Comparison of ENCODE assay signal across 9 mouse cellular contexts in the genomic region with DNA sequence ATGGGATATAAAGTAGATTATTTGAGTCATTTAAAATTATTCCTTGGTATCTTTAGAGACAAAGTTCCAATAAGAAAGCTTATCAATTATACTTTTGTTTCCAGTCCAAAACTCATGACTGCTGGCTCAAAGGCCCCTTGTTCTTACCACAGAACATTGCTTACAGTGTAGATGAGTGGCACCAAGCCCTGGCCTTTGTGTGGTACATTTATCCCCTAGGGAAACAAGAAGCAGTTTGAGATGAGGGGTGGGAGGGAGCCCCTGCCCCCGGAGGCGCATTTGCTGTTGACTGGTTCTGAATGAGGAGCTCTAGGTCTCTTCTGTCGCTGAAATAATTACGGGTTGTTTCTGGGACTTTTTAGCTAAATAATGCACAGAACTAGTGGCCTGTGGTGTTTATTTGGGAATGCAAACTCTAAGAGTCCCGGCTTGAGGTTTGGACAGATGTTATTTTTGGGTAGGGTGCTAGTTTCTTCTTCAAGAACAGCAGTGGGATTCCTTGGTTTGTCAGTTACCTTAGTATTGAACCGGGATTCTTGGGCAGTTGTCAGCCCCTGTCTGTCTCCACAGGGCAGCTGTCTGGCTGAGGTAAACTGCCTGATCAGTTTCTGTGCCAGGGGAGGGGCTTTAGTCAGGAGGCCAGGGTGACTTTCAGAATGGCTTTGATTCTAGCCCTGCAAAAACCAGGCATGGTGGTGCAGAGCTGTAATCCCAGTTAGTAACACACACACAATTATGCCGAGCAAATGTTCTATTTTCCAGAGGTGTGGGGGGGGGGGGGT. TPM values are rescaled to one million over a fixed set of nuclear protein-coding genes. Genes with fewer than 3 reads are reported as not detected.
A peak's percentile ranks its signal among the peaks of the same experiment; 100 is the strongest.
DNase-seq lines count a peak whose midpoint lies in the region; ATAC-seq and TF ChIP-seq lines count a peak whose summit lies in the region.
"Had no signal": no experiment of that assay in that cellular context is flagged by ENCODE, and none has a peak within 500 bp of the region (broad histone marks: within the 10 kb centered on the region; RNA-seq: fewer than 3 reads in every experiment).

No protein-coding gene starts in this region.

- no peak for TF ChIP-seq POLR2A in cerebellum, adult 2 months (IDR thresholded peaks at IDR 0.05; ENCODE audit: borderline replicate concordance, insufficient read depth, low read length)

- 58% methylated on average over 7 of the region's 7 CpGs for WGBS in cerebellum, adult 2 months
- 55% methylated on average over 7 of the region's 7 CpGs for WGBS in neural tube, embryonic 11.5 days

- no peaks in the 10 kb centered on the region for H3K36me3 ChIP-seq in neural tube, embryonic 11.5 days (ENCODE audit: control insufficient read depth, insufficient read depth, low read length)

- H3K9ac ChIP-seq in neural tube, embryonic 11.5 days (ENCODE audit: low read length) = no peak overlapping the region

- H3K4me1 ChIP-seq in cerebellum, adult 2 months (ENCODE audit: control insufficient read depth, insufficient read depth, low read length) = peaks cover 5% of the 10 kb centered on the region; the same call in 1 of the 2 replicates
- peaks cover 26% of the 10 kb centered on the region for H3K4me1 ChIP-seq in neural tube, embryonic 11.5 days (ENCODE audit: control insufficient read depth, insufficient read depth, low read length)

- ATAC-seq in neural tube, embryonic 11.5 days (ENCODE audit: insufficient read depth, low FRiP score, low TSS enrichment) = no peak

- no peak for TF ChIP-seq CTCF in cerebellum, adult 2 months (IDR thresholded peaks at IDR 0.05; ENCODE audit: borderline replicate concordance, insufficient read depth, low read depth, low read length)

- no peak overlapping the region for H3K4me2 ChIP-seq in neural tube, embryonic 11.5 days (ENCODE audit: low read depth)

- H3K4me3 ChIP-seq in cerebellum, adult 2 months (replicated peaks; ENCODE audit: insufficient read depth, low read depth, low read length) = no peak overlapping the region
- H3K4me3 ChIP-seq in neural tube, embryonic 11.5 days (ENCODE audit: low read depth, low read length) = no peak overlapping the region

- DNase-seq in cerebellum, adult 2 months = no peak
- no peak for DNase-seq in cerebellum, postnatal 10 days
- DNase-seq in neural tube, embryonic 11.5 days (ENCODE audit: low spot score) = peak; percentile 44
- DNase-seq in neural tube, embryonic 10.5 days (ENCODE audit: extremely low spot score, low spot score) = no peak
- DNase-seq in layer of hippocampus, adult 8-10 months (ENCODE audit: low spot score in 2 of 2) = peak; percentile 50 to 52
- peak; percentile 77 for DNase-seq in telencephalon, adult 2 months (ENCODE audit: low read depth, low spot score)
- DNase-seq in ovary, adult 18-20 months (ENCODE audit: low spot score) = no peak
- DNase-seq in urinary bladder, postnatal 4 days (ENCODE audit: low spot score in 2 of 2) = no peak

- H3K27me3 ChIP-seq in cerebellum, adult 2 months (ENCODE audit: control insufficient read depth, insufficient read depth, low read length) = no peaks in the 10 kb centered on the region
- H3K27me3 ChIP-seq in neural tube, embryonic 11.5 days (ENCODE audit: control insufficient read depth, insufficient read depth, low read length) = no peaks in the 10 kb centered on the region

- H3K9me3 ChIP-seq in neural tube, embryonic 11.5 days (ENCODE audit: control insufficient read depth, low read length) = no peaks in the 10 kb centered on the region

- H3K27ac ChIP-seq in cerebellum, adult 2 months (ENCODE audit: insufficient read depth, low read length) = peak overlapping the region; percentile 63; the same call in 1 of the 2 replicates
- peak overlapping the region; percentile 100 for H3K27ac ChIP-seq in neural tube, embryonic 11.5 days (ENCODE audit: low read depth, low read length)

RNA-seq across cellular contexts. Expression of gene Hacl1, which starts 19.4 kb away (rescaled TPM):
- 15.9 and 19.8 TPM in 2 replicates for polyA plus RNA-seq in cerebellum, adult 2 months (2012; rRNA removed)
- polyA plus RNA-seq in neural tube, embryonic 11.5 days (2014; fragmentation: Nextera tagmentation; extraction: Ambion mirVana) = 6.7 and 8.2 TPM in 2 replicates
- total RNA-seq in layer of hippocampus, adult 8-10 months (2022) = 10 to 100 TPM in 1 of 4 experiments, 1 to 10 TPM in 3; 7.3 to 10.9 (median 9.1) TPM

RNA-seq across cellular contexts. Expression of gene Btd, which starts 19.7 kb away (rescaled TPM):
- polyA plus RNA-seq in cerebellum, adult 2 months (2012; rRNA removed) = 19.9 and 20.5 TPM in 2 replicates
- polyA plus RNA-seq in neural tube, embryonic 11.5 days (2014; fragmentation: Nextera tagmentation; extraction: Ambion mirVana) = 14.5 and 16.0 TPM in 2 replicates
- 10 to 100 TPM in 3 of 4 experiments, 1 to 10 TPM in 1; 9.0 to 12.5 (median 11.0) TPM for total RNA-seq in layer of hippocampus, adult 8-10 months (2022)

RNA-seq across cellular contexts. Expression of gene Gm49387, which starts 19.8 kb away (rescaled TPM):
- polyA plus RNA-seq in cerebellum, adult 2 months (2012; rRNA removed) = not detected in 2 replicates
- polyA plus RNA-seq in neural tube, embryonic 11.5 days (2014; fragmentation: Nextera tagmentation; extraction: Ambion mirVana) = 1.0 TPM in 1 of 2 replicates, not detected in the other
- not detected for total RNA-seq in layer of hippocampus, adult 8-10 months (2022)
- total RNA-seq: left cerebral cortex, adult 8-10 months had no signal

Comparison
In these comparisons a context has a peak if more than half of its experiments do, and no peak if none do; other contexts are left out.
1. DNase-seq: peak in neural tube, embryonic 11.5 days (single experiment), layer of hippocampus, adult 8-10 months (2 of 2) and telencephalon, adult 2 months (single experiment); none in cerebellum, adult 2 months (0 of 2), cerebellum, postnatal 10 days (0 of 2), neural tube, embryonic 10.5 days (single experiment), ovary, adult 18-20 months (single experiment) and urinary bladder, postnatal 4 days (0 of 2).